Mouse (Mus musculus) MEL (cell line): ENCODE data around the gene Olfr78. TPM values are rescaled to one million over a fixed set of nuclear protein-coding genes. Genes with fewer than 3 reads are reported as not detected.
A peak's percentile ranks its signal among the peaks of the same experiment; 100 is the strongest.

Experiments used
- DNase-seq: peaks from one replicate; pipeline ENCODE4 v3.0.0; 2011; ENCODE audit warnings: low read depth, low spot score
- H3K27ac ChIP-seq: 2 replicates; pipeline ENCODE4 v1.5.1; 2012; ENCODE audit warnings: low read depth, mild to moderate bottlenecking, control low read depth, low read length, moderate library complexity; ENCODE audit not compliant: control insufficient read depth
- H3K27me3 ChIP-seq, 2 experiments: fragments of 150-350 bp in 1 of 2; sonication (generic) in 1 of 2; 2 replicates each; pipeline ENCODE4 v1.6.1; 2012; ENCODE audit warnings: low read length in 2 of 2, mild to moderate bottlenecking in 2 of 2, improper control_type of control experiment in 1 of 2, moderate library complexity in 1 of 2; ENCODE audit not compliant: insufficient read depth in 2 of 2, control insufficient read depth in 1 of 2
- H3K36me3 ChIP-seq, 2 experiments: 2 replicates each; pipeline ENCODE4 v1.6.1; 2012 to 2014; ENCODE audit warnings: low read length in 2 of 2, improper control_type of control experiment in 1 of 2, inconsistent platforms in 1 of 2, mild to moderate bottlenecking in 1 of 2; ENCODE audit not compliant: insufficient read depth in 2 of 2, control insufficient read depth in 1 of 2
- H3K4me1 ChIP-seq, 2 experiments: fragments of 150-350 bp in 1 of 2; sonication (generic) in 1 of 2; 2 replicates each; pipeline ENCODE4 v1.6.1; 2012; ENCODE audit warnings: low read length in 2 of 2, improper control_type of control experiment in 1 of 2, mild to moderate bottlenecking in 1 of 2; ENCODE audit not compliant: insufficient read depth in 2 of 2, control insufficient read depth in 1 of 2
- H3K4me3 ChIP-seq, 2 experiments: fragments of 150-350 bp in 1 of 2; sonication (generic) in 1 of 2; 2 replicates each; pipeline ENCODE4 v1.5.1; 2012; ENCODE audit warnings: low read depth in 2 of 2, low read length in 2 of 2, mild to moderate bottlenecking in 2 of 2, moderate library complexity in 2 of 2, control low read depth in 1 of 2, improper control_type of control experiment in 1 of 2; ENCODE audit not compliant: control insufficient read depth in 1 of 2, insufficient read depth in 1 of 2
- H3K79me2 ChIP-seq: 2 replicates; pipeline ENCODE4 v1.6.1; 2012; ENCODE audit warnings: mild to moderate bottlenecking, low read length, moderate library complexity; ENCODE audit not compliant: control insufficient read depth, poor library complexity, insufficient read depth
- H3K9ac ChIP-seq: 2 replicates; pipeline ENCODE4 v1.6.1; 2012; ENCODE audit warnings: low read depth, mild to moderate bottlenecking, control low read depth, low read length, moderate library complexity; ENCODE audit not compliant: control insufficient read depth, poor library complexity, severe bottlenecking
- H3K9me3 ChIP-seq: fragments of 150-350 bp; sonication (generic); replicated peaks from 2 replicates; pipeline ENCODE4 v1.6.1; 2012; ENCODE audit warnings: mild to moderate bottlenecking, low read length, improper control_type of control experiment, moderate library complexity; ENCODE audit not compliant: insufficient read depth
- BHLHE40 ChIP-seq: IDR thresholded peaks from 2 replicates; pipeline ENCODE4 v1.6.1; 2012; ENCODE audit warnings: low read depth, mild to moderate bottlenecking, inconsistent platforms, low read length, improper control_type of control experiment, borderline replicate concordance
- CTCF ChIP-seq, 3 experiments: IDR thresholded peaks in 2 of 3; conservative IDR thresholded peaks in 1 of 3; 2 replicates each; pipeline ENCODE4 v1.5.1; 2011 to 2012; ENCODE audit warnings: low read length in 3 of 3, low read depth in 2 of 3, mild to moderate bottlenecking in 2 of 3, improper control_type of control experiment in 1 of 3, inconsistent platforms in 1 of 3, mixed read lengths in 1 of 3, moderate library complexity in 1 of 3; ENCODE audit not compliant: control insufficient read depth in 1 of 3, insufficient read depth in 1 of 3, poor library complexity in 1 of 3, severe bottlenecking in 1 of 3
- GABPA ChIP-seq: IDR thresholded peaks from 2 replicates; pipeline ENCODE4 v1.6.1; 2012; ENCODE audit warnings: low read depth, mild to moderate bottlenecking, inconsistent platforms, low read length, improper control_type of control experiment, moderate library complexity
- MYC ChIP-seq: IDR thresholded peaks from 2 replicates; pipeline ENCODE4 v1.6.1; 2011; ENCODE audit warnings: low read depth, mild to moderate bottlenecking, low read length, improper control_type of control experiment, moderate library complexity
- RAD21 ChIP-seq: IDR thresholded peaks from 2 replicates; pipeline ENCODE4 v1.6.1; 2011; ENCODE audit warnings: mild to moderate bottlenecking, low read depth, low read length, improper control_type of control experiment
- SMC3 ChIP-seq: IDR thresholded peaks from 2 replicates; pipeline ENCODE4 v1.6.1; 2011; ENCODE audit warnings: low read depth, low read length, improper control_type of control experiment
- ZC3H11A ChIP-seq: IDR thresholded peaks from 2 replicates; pipeline ENCODE4 v1.6.1; 2012; ENCODE audit warnings: low read depth, mild to moderate bottlenecking, inconsistent platforms, low read length, improper control_type of control experiment
- polyA plus RNA-seq, 2 experiments: library from polyadenylated mRNA; stranded (reverse) in 1 of 2; unstranded in 1 of 2; fragments of >175 nt in 1 of 2; fragments of >200 nt in 1 of 2; gene quantifications; 2 replicates each; pipeline versions ENCODE4 v1.2.1 to v1.2.4; 2012; ENCODE audit warnings: low replicate concordance in 2 of 2, low read depth in 1 of 2; ENCODE audit not compliant: insufficient read length in 2 of 2, insufficient read depth in 1 of 2, missing spikeins in 1 of 2
- total RNA-seq: library from RNA; depleted of rRNA; stranded (reverse); fragments of 300-350 nt; gene quantifications from 2 replicates; pipeline ENCODE4 v1.2.3, GENCODE M21; 2012; rRNA removed

Gene Olfr78
- total and polyA plus RNA-seq, 3 experiments: not detected

DNA sequence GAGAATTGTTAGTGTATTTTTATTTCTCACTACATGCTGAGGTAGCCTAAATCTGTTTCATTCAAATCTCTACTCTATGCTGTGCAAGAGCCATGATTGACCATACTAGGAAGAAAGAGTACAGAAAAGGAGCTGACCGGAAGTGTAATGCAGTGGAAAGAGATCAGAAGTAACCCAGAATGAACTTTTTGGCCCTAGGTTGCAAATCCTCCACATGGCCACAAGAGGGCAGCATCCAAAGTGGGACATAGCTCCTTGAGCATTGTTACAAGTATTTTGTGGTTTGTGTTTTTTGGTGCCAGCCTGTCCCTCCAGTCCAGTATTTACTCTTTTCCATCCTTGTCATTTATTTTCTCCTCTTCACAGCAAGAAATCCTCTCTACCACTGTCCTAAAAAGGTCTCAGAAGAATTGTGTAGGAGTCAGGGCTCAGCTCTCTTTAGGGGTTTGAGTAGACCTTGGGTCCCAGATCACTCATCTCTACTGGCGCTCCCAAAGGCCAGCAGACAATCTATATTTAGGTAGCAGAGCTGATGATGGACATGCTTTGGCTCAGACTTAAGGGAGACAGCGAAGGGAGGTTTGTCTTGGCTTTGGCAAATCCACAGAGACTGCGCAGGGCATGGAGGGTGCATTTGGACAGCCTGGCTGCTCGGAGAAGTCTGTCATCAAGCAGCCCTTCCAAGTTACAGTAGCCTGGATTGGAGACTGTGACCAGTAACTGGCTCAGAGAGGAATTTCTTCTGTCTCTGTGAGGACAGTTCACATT, 63.7 kb downstream of the Olfr78 start, which contains the start of gene Olfr557:
Gene Olfr557 (plus strand): TSS at position 553 of the 768 bp plus-strand sequence.
- H3K79me2 ChIP-seq: no peaks in the 10 kb centered on the region
- no peak within 1 kb of the TSS for H3K27ac ChIP-seq
- H3K36me3 ChIP-seq: no peaks in the 10 kb centered on the region
- H3K9me3 ChIP-seq: no peaks in the 10 kb centered on the region
- no peak within 1 kb of the TSS for H3K4me3 ChIP-seq
- H3K27me3 ChIP-seq: no peaks in the 10 kb centered on the region
- H3K9ac ChIP-seq: no peak within 1 kb of the TSS
- TF ChIP-seq CTCF (IDR thresholded peaks at IDR 0.05 in 2 of 3, conservative IDR thresholded peaks at IDR 0.05 in 1 of 3; ENCODE audit: control insufficient read depth in 1 of 3, insufficient read depth in 1 of 3, low read depth in 2 of 3, low read length in 3 of 3, poor library complexity in 1 of 3, severe bottlenecking in 1 of 3) (peak; percentile 86 to 93 (median 87)), ZC3H11A (peak; percentile 67), MYC (no peak), GABPA (no peak), RAD21 (peak; percentile 70), SMC3 (peak; percentile 84), BHLHE40 (0 out of 2 replicates have a peak, but pooled peaks have one; percentile 27)
- H3K4me1 ChIP-seq: no peaks in the 10 kb centered on the region
- DNase-seq: peak; percentile 55

Other genes starting within 250 kb of the Olfr78 start
Only the 30 nearest of the 31 such genes appear.
- not detected in 2 replicates for gene Olfr547, start 224.7 kb downstream of the Olfr78 start, total RNA-seq
- not detected for gene Olfr547, start 224.7 kb downstream of the Olfr78 start, polyA plus RNA-seq
- not detected in 2 replicates for gene Olfr548-ps1, start 218.6 kb downstream of the Olfr78 start, total RNA-seq
- not detected for gene Olfr548-ps1, start 218.6 kb downstream of the Olfr78 start, polyA plus RNA-seq
- not detected in 2 replicates for gene Olfr549, start 209.6 kb downstream of the Olfr78 start, total RNA-seq
- gene Olfr549, start 209.6 kb downstream of the Olfr78 start, polyA plus RNA-seq: not detected
- 1.3 and 3.3 TPM in 2 replicates for gene Trim21, start 194.0 kb downstream of the Olfr78 start, total RNA-seq
- gene Trim21, start 194.0 kb downstream of the Olfr78 start, polyA plus RNA-seq: 1 to 10 TPM in 1 of 2 experiments, not detected in 1; 2.8 TPM
- gene Olfr550, start 188.0 kb downstream of the Olfr78 start, total RNA-seq: not detected in 2 replicates
- not detected for gene Olfr550, start 188.0 kb downstream of the Olfr78 start, polyA plus RNA-seq
- not detected in 2 replicates for gene Olfr551, start 167.6 kb downstream of the Olfr78 start, total RNA-seq
- gene Olfr551, start 167.6 kb downstream of the Olfr78 start, polyA plus RNA-seq: not detected
- gene Olfr552, start 161.7 kb downstream of the Olfr78 start, total RNA-seq: not detected in 2 replicates
- not detected for gene Olfr552, start 161.7 kb downstream of the Olfr78 start, polyA plus RNA-seq
- gene Olfr553, start 141.3 kb downstream of the Olfr78 start, total RNA-seq: not detected in 2 replicates
- gene Olfr553, start 141.3 kb downstream of the Olfr78 start, polyA plus RNA-seq: not detected
- gene Olfr554, start 121.0 kb downstream of the Olfr78 start, total RNA-seq: not detected in 2 replicates
- not detected for gene Olfr554, start 121.0 kb downstream of the Olfr78 start, polyA plus RNA-seq
- gene Olfr555, start 100.6 kb downstream of the Olfr78 start, total RNA-seq: not detected in 2 replicates
- gene Olfr555, start 100.6 kb downstream of the Olfr78 start, polyA plus RNA-seq: not detected
- gene Olfr556, start 94.6 kb downstream of the Olfr78 start, total RNA-seq: not detected in 2 replicates
- not detected for gene Olfr556, start 94.6 kb downstream of the Olfr78 start, polyA plus RNA-seq
- gene Trim68, start 72.1 kb downstream of the Olfr78 start, total RNA-seq: not detected in 2 replicates
- not detected for gene Trim68, start 72.1 kb downstream of the Olfr78 start, polyA plus RNA-seq
- gene Olfr557, start 63.6 kb downstream of the Olfr78 start, total RNA-seq: not detected in 2 replicates
- not detected for gene Olfr557, start 63.6 kb downstream of the Olfr78 start, polyA plus RNA-seq
- not detected in 2 replicates for gene Olfr558, start 57.3 kb downstream of the Olfr78 start, total RNA-seq
- not detected for gene Olfr558, start 57.3 kb downstream of the Olfr78 start, polyA plus RNA-seq
- not detected in 2 replicates for gene Olfr33, start 40.4 kb downstream of the Olfr78 start, total RNA-seq
- not detected for gene Olfr33, start 40.4 kb downstream of the Olfr78 start, polyA plus RNA-seq
- not detected in 2 replicates for gene Olfr559, start 32.0 kb downstream of the Olfr78 start, total RNA-seq
- gene Olfr559, start 32.0 kb downstream of the Olfr78 start, polyA plus RNA-seq: not detected
- gene Olfr560, start 105 bp downstream of the Olfr78 start, total RNA-seq: not detected in 2 replicates
- gene Olfr560, start 105 bp downstream of the Olfr78 start, polyA plus RNA-seq: not detected
- not detected in 2 replicates for gene Olfr561, start 11.8 kb upstream of the Olfr78 start, total RNA-seq
- gene Olfr561, start 11.8 kb upstream of the Olfr78 start, polyA plus RNA-seq: not detected
- gene Olfr564, start 44.0 kb upstream of the Olfr78 start, total RNA-seq: not detected in 2 replicates
- gene Olfr564, start 44.0 kb upstream of the Olfr78 start, polyA plus RNA-seq: not detected
- gene Olfr566, start 99.3 kb upstream of the Olfr78 start, total RNA-seq: not detected in 2 replicates
- not detected for gene Olfr566, start 99.3 kb upstream of the Olfr78 start, polyA plus RNA-seq
- not detected in 2 replicates for gene Olfr568, start 117.7 kb upstream of the Olfr78 start, total RNA-seq
- gene Olfr568, start 117.7 kb upstream of the Olfr78 start, polyA plus RNA-seq: not detected
- not detected in 2 replicates for gene Olfr569, start 131.4 kb upstream of the Olfr78 start, total RNA-seq
- not detected for gene Olfr569, start 131.4 kb upstream of the Olfr78 start, polyA plus RNA-seq
- gene Olfr570, start 135.1 kb upstream of the Olfr78 start, total RNA-seq: not detected in 2 replicates
- not detected for gene Olfr570, start 135.1 kb upstream of the Olfr78 start, polyA plus RNA-seq
- gene Olfr571, start 158.1 kb upstream of the Olfr78 start, total RNA-seq: not detected in 2 replicates
- gene Olfr571, start 158.1 kb upstream of the Olfr78 start, polyA plus RNA-seq: not detected
- gene Olfr572, start 164.9 kb upstream of the Olfr78 start, total RNA-seq: not detected in 2 replicates
- not detected for gene Olfr572, start 164.9 kb upstream of the Olfr78 start, polyA plus RNA-seq
- not detected in 2 replicates for gene Olfr573-ps1, start 183.1 kb upstream of the Olfr78 start, total RNA-seq
- not detected for gene Olfr573-ps1, start 183.1 kb upstream of the Olfr78 start, polyA plus RNA-seq
- gene Olfr574, start 189.0 kb upstream of the Olfr78 start, total RNA-seq: not detected in 2 replicates
- not detected for gene Olfr574, start 189.0 kb upstream of the Olfr78 start, polyA plus RNA-seq
- not detected in 2 replicates for gene Olfr575, start 199.3 kb upstream of the Olfr78 start, total RNA-seq
- gene Olfr575, start 199.3 kb upstream of the Olfr78 start, polyA plus RNA-seq: not detected
- gene Olfr576, start 203.2 kb upstream of the Olfr78 start, total RNA-seq: not detected in 2 replicates
- not detected for gene Olfr576, start 203.2 kb upstream of the Olfr78 start, polyA plus RNA-seq
- not detected in 2 replicates for gene Olfr577, start 216.5 kb upstream of the Olfr78 start, total RNA-seq
- gene Olfr577, start 216.5 kb upstream of the Olfr78 start, polyA plus RNA-seq: not detected